Mouse (Mus musculus): Measurements from ENCODE around the gene Auts2. TPM values are rescaled to one million over a fixed set of nuclear protein-coding genes. Genes with fewer than 3 reads are reported as not detected.

The Auts2 gene
- polyA plus RNA-seq, 1 experiment from 2014 or later = 36.0 TPM

GRCm38 (mm10) chr5:132448401-132449066 is 94.6 kb downstream of the Auts2 start:
- Histone ChIP-seq H3K27ac (ENCODE audit: low read depth, low read length) (no peak overlapping the region), H3K9ac (ENCODE audit: low read length) (no peak overlapping the region), H3K4me2 (no peak overlapping the region), H3K9me3 (ENCODE audit: control insufficient read depth, low read length) (no peaks in the 10 kb centered on the region), H3K4me1 (ENCODE audit: control insufficient read depth, insufficient read depth, low read length) (peaks cover 5% of the 10 kb centered on the region; the same call in 1 of the 2 replicates), H3K36me3 (ENCODE audit: control insufficient read depth, insufficient read depth, low read length) (no peaks in the 10 kb centered on the region), H3K4me3 (ENCODE audit: low read depth, low read length) (no peak overlapping the region), H3K27me3 (ENCODE audit: control insufficient read depth, insufficient read depth, low read length) (no peaks in the 10 kb centered on the region)
- 65% methylated on average over 6 of the region's 6 CpGs for WGBS
- DNase-seq (ENCODE audit: low spot score, missing footprints) (no peak), ATAC-seq (ENCODE audit: low FRiP score) (no peak)

DNA sequence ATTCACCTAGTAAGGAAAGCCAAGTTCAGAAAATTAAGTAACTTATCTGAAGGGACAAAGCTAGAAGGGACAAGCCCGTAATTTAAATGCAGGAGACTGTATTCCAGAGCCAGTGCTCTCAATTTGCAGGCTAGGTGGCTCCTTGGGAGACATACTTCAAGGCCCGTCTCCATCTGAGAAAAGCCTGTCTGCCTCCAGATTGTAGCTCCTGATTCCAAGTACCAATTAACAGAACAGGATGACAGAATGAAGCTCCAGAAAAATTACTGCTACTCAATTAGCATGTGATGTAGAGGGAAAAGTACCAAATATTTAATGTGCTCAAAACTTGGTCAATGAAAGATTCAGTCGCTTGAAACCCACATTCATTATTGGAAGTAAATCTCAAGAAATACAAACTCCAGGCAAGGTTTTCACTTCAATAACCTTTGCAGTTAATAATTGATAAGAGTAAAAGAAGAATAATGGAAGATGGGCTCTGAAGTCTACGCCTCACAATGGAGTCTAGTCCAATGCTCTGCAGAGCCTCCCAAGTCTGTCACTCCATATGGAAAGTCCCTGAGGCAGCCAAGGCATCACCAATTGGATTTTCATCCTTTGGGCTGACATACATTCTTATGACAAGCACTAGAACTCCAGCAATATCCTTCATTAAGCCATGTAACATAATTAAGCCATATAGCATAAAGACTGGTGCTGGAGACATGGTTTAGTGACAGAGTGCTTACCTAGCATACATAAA is 97.8 kb downstream of the Auts2 start:
- no peak overlapping the region for H3K27ac ChIP-seq (ENCODE audit: low read depth, low read length)
- no peak overlapping the region for H3K4me3 ChIP-seq (ENCODE audit: low read depth, low read length)
- H3K36me3 ChIP-seq (ENCODE audit: control insufficient read depth, insufficient read depth, low read length) = no peaks in the 10 kb centered on the region
- ATAC-seq (ENCODE audit: low FRiP score) = no peak
- H3K4me2 ChIP-seq = no peak overlapping the region
- WGBS = 91% methylated on average over 4 of the region's 4 CpGs
- no peaks in the 10 kb centered on the region for H3K9me3 ChIP-seq (ENCODE audit: control insufficient read depth, low read length)
- H3K4me1 ChIP-seq (ENCODE audit: control insufficient read depth, insufficient read depth, low read length) = no peaks in the 10 kb centered on the region; the same call in 1 of the 2 replicates
- no peaks in the 10 kb centered on the region for H3K27me3 ChIP-seq (ENCODE audit: control insufficient read depth, insufficient read depth, low read length)
- no peak for DNase-seq (ENCODE audit: low spot score, missing footprints)
- H3K9ac ChIP-seq (ENCODE audit: low read length) = no peak overlapping the region

DNA sequence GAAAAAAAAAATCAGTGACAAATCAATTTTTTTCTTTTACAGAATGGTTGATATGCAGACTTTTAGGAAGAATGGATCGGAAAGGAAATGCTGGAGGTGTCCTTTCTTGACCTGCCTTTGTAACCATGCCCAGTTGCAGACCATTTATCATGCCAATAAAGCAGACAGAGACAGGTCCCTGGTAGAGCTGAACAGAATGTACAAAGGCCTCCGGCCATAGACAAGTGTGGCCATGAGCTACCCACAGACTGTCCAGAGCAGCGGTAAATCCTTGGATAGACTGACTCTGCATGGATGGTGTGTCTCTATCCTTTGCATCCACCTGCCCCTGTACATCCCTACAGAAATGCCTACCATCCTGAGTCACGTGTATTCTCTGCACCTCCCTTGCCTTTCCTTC is 100.2 kb downstream of the Auts2 start:
- no peak overlapping the region for H3K27ac ChIP-seq (ENCODE audit: low read depth, low read length)
- no peaks in the 10 kb centered on the region; the same call in 1 of the 2 replicates for H3K4me1 ChIP-seq (ENCODE audit: control insufficient read depth, insufficient read depth, low read length)
- no peak overlapping the region for H3K9ac ChIP-seq (ENCODE audit: low read length)
- peak; percentile 37 for DNase-seq (ENCODE audit: low spot score, missing footprints)
- no peaks in the 10 kb centered on the region for H3K9me3 ChIP-seq (ENCODE audit: control insufficient read depth, low read length)
- no peaks in the 10 kb centered on the region for H3K36me3 ChIP-seq (ENCODE audit: control insufficient read depth, insufficient read depth, low read length)
- H3K4me2 ChIP-seq = no peak overlapping the region
- H3K4me3 ChIP-seq (ENCODE audit: low read depth, low read length) = no peak overlapping the region
- no peaks in the 10 kb centered on the region for H3K27me3 ChIP-seq (ENCODE audit: control insufficient read depth, insufficient read depth, low read length)
- no peak for ATAC-seq (ENCODE audit: low FRiP score)
- 87% methylated on average over 4 of the region's 4 CpGs for WGBS

DNA sequence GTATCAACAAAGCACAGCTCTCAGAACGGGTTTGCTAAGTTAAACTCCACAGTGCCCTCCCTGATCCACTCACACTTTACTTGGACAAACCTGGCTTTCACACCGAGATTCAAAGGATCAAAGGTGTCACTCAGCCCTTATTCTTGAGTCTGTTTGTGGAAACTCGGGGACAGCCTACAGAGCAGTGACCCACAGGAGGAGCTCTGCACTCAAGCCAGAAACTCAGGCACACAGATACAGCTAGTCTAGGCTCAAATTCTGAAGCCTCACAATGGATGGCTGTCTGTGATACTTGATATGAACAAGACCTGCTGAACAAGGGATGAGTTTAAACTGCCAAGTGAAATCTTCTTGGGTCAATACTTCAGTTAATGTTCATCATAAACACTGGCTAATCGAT is 104.7 kb downstream of the Auts2 start:
- no peak overlapping the region for H3K4me2 ChIP-seq
- no peak overlapping the region for H3K9ac ChIP-seq (ENCODE audit: low read length)
- WGBS = 46% methylated on average over 4 of the region's 4 CpGs
- ATAC-seq (ENCODE audit: low FRiP score) (no peak), DNase-seq (ENCODE audit: low spot score, missing footprints) (no peak)
- no peaks in the 10 kb centered on the region for H3K27me3 ChIP-seq (ENCODE audit: control insufficient read depth, insufficient read depth, low read length)
- no peaks in the 10 kb centered on the region for H3K9me3 ChIP-seq (ENCODE audit: control insufficient read depth, low read length)
- no peak overlapping the region for H3K27ac ChIP-seq (ENCODE audit: low read depth, low read length)
- no peaks in the 10 kb centered on the region for H3K36me3 ChIP-seq (ENCODE audit: control insufficient read depth, insufficient read depth, low read length)
- peaks cover 2% of the 10 kb centered on the region for H3K4me1 ChIP-seq (ENCODE audit: control insufficient read depth, insufficient read depth, low read length)
- H3K4me3 ChIP-seq (ENCODE audit: low read depth, low read length) = no peak overlapping the region

GRCm38 (mm10) chr5:132437994-132438393 is 105.2 kb downstream of the Auts2 start:
- Histone ChIP-seq H3K4me3 (ENCODE audit: low read depth, low read length) (no peak overlapping the region), H3K27ac (ENCODE audit: low read depth, low read length) (no peak overlapping the region), H3K4me1 (ENCODE audit: control insufficient read depth, insufficient read depth, low read length) (peaks cover 2% of the 10 kb centered on the region), H3K9ac (ENCODE audit: low read length) (no peak overlapping the region), H3K27me3 (ENCODE audit: control insufficient read depth, insufficient read depth, low read length) (no peaks in the 10 kb centered on the region), H3K9me3 (ENCODE audit: control insufficient read depth, low read length) (no peaks in the 10 kb centered on the region), H3K4me2 (no peak overlapping the region), H3K36me3 (ENCODE audit: control insufficient read depth, insufficient read depth, low read length) (no peaks in the 10 kb centered on the region)
- ATAC-seq (ENCODE audit: low FRiP score) (no peak), DNase-seq (ENCODE audit: low spot score, missing footprints) (no peak)
- WGBS = 72% methylated on average over 8 of the region's 8 CpGs

DNA sequence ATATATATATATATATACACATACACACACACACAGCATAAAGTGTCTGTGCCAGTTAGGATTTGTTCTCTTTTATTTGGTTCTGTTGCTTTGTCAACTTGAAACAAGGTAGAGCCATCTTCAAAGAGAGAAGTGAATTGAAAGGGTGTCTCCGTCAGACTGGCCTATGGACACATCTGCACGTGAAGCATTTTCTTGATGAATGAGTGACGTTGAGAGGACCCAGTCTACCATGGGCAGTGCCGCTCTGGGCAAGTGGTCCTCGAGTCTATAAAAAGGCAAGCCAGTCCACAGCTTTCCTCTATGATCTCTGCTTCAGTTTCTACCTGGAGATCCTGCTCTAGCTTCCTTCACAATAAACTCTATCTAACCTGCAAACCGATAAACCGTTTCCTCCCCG is 105.7 kb downstream of the Auts2 start:
- H3K4me1 ChIP-seq (ENCODE audit: control insufficient read depth, insufficient read depth, low read length) = peaks cover 2% of the 10 kb centered on the region
- H3K4me3 ChIP-seq (ENCODE audit: low read depth, low read length) = no peak overlapping the region
- ATAC-seq (ENCODE audit: low FRiP score) = no peak

GRCm38 (mm10) chr5:132436901-132437300 is 106.2 kb downstream of the Auts2 start:
- H3K27ac ChIP-seq (ENCODE audit: low read depth, low read length) = no peak overlapping the region
- no peak overlapping the region for H3K9ac ChIP-seq (ENCODE audit: low read length)
- no peaks in the 10 kb centered on the region for H3K27me3 ChIP-seq (ENCODE audit: control insufficient read depth, insufficient read depth, low read length)
- ATAC-seq (ENCODE audit: low FRiP score) (no peak), DNase-seq (ENCODE audit: low spot score, missing footprints) (no peak)
- 89% methylated on average over 1 of the region's 1 CpGs for WGBS
- no peaks in the 10 kb centered on the region for H3K9me3 ChIP-seq (ENCODE audit: control insufficient read depth, low read length)
- H3K4me1 ChIP-seq (ENCODE audit: control insufficient read depth, insufficient read depth, low read length) = peaks cover 2% of the 10 kb centered on the region; the same call in 1 of the 2 replicates
- no peak overlapping the region for H3K4me3 ChIP-seq (ENCODE audit: low read depth, low read length)
- H3K4me2 ChIP-seq = no peak overlapping the region
- no peaks in the 10 kb centered on the region for H3K36me3 ChIP-seq (ENCODE audit: control insufficient read depth, insufficient read depth, low read length)

More for the DNA sequence above, 105.7 kb downstream of the Auts2 start:
- no peak overlapping the region for H3K9ac ChIP-seq (ENCODE audit: low read length)
- no peak overlapping the region for H3K4me2 ChIP-seq
- no peaks in the 10 kb centered on the region for H3K27me3 ChIP-seq (ENCODE audit: control insufficient read depth, insufficient read depth, low read length)
- DNase-seq (ENCODE audit: low spot score, missing footprints) = peak; percentile 74
- no peak overlapping the region for H3K27ac ChIP-seq (ENCODE audit: low read depth, low read length)
- WGBS = 93% methylated on average over 8 of the region's 8 CpGs
- no peaks in the 10 kb centered on the region for H3K36me3 ChIP-seq (ENCODE audit: control insufficient read depth, insufficient read depth, low read length)
- no peaks in the 10 kb centered on the region for H3K9me3 ChIP-seq (ENCODE audit: control insufficient read depth, low read length)

- 90% methylated on average over 2 of the region's 2 CpGs for WGBS
These were observed 106.7 kb downstream of the Auts2 start for GRCm38 (mm10) chr5:132436473-132436872.

DNA sequence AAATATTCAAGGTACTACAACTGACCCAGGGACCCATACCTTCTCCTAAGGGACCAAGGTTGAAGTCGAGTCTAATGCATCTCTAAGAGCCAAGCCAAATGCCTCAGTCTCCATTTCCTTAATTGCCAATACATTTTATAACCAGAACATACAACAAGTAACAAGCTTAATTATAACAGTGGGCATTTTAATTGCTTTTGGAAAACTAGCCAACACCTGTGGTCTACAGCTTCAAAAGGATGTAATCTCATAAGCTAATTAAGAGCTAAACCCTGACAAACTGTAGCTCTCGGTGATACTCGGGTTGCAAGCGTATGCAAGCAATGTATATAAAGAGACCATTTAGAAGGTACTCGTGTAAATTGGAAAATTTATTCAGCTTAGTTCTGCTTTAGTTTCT is 107.7 kb downstream of the Auts2 start:
- H3K9me3 ChIP-seq (ENCODE audit: control insufficient read depth, low read length) = no peaks in the 10 kb centered on the region
- no peak overlapping the region for H3K4me3 ChIP-seq (ENCODE audit: low read depth, low read length)
- 68% methylated on average over 5 of the region's 5 CpGs for WGBS
- H3K36me3 ChIP-seq (ENCODE audit: control insufficient read depth, insufficient read depth, low read length) = no peaks in the 10 kb centered on the region
- H3K27me3 ChIP-seq (ENCODE audit: control insufficient read depth, insufficient read depth, low read length) = no peaks in the 10 kb centered on the region
- DNase-seq (ENCODE audit: low spot score, missing footprints) (no peak), ATAC-seq (ENCODE audit: low FRiP score) (no peak)
- no peak overlapping the region for H3K9ac ChIP-seq (ENCODE audit: low read length)
- peaks cover 2% of the 10 kb centered on the region; the same call in 1 of the 2 replicates for H3K4me1 ChIP-seq (ENCODE audit: control insufficient read depth, insufficient read depth, low read length)
- H3K27ac ChIP-seq (ENCODE audit: low read depth, low read length) = no peak overlapping the region
- H3K4me2 ChIP-seq = no peak overlapping the region

More at GRCm38 (mm10) chr5:132436473-132436872, 106.7 kb downstream of the Auts2 start:
- Histone ChIP-seq H3K27me3 (ENCODE audit: control insufficient read depth, insufficient read depth, low read length) (no peaks in the 10 kb centered on the region), H3K9me3 (ENCODE audit: control insufficient read depth, low read length) (no peaks in the 10 kb centered on the region), H3K4me3 (ENCODE audit: low read depth, low read length) (no peak overlapping the region), H3K4me1 (ENCODE audit: control insufficient read depth, insufficient read depth, low read length) (peaks cover 2% of the 10 kb centered on the region; the same call in 1 of the 2 replicates), H3K36me3 (ENCODE audit: control insufficient read depth, insufficient read depth, low read length) (no peaks in the 10 kb centered on the region), H3K27ac (ENCODE audit: low read depth, low read length) (no peak overlapping the region), H3K9ac (ENCODE audit: low read length) (no peak overlapping the region), H3K4me2 (no peak overlapping the region)
- ATAC-seq (ENCODE audit: low FRiP score) (no peak), DNase-seq (ENCODE audit: low spot score, missing footprints) (peak; percentile 37)

Data from midbrain, embryonic 11.5 days (tissue).